ENCODE assay signal across 15 mouse cellular contexts in the genomic region with DNA sequence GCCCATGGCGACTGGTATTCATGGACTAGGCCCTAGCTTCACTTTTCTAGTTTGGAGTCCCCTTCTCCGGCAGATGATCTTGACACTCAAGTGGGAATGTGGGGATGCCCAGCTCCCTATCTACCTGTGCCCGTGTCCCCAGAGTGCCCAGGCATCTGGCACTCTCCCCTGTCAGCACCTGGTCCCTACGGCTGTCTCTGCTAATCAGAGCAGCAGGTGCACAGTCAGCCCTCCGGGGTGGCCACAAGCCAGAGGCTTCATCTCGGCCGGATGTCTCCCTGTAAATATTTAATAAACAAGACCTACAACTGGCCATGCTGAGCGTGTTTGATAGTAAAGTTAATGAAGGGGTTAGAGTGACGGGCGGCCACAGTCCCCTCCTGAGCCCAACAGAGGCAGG.
"Had no signal": no experiment of that assay in that cellular context is flagged by ENCODE, and none has a peak within 500 bp of the region (broad histone marks: within the 10 kb centered on the region; RNA-seq: fewer than 3 reads in every experiment).

No protein-coding gene starts in this region.

- ATAC-seq: midbrain, embryonic 15.5 days had no signal

- H3K27me3 ChIP-seq: limb, embryonic 13.5 days; midbrain, embryonic 15.5 days; neural tube, embryonic 15.5 days had no signal

- H3K27ac ChIP-seq: limb, embryonic 13.5 days; liver, embryonic 14.5 days; midbrain, embryonic 10.5 days; midbrain, embryonic 15.5 days; neural tube, embryonic 15.5 days had no signal

- H3K4me1 ChIP-seq: limb, embryonic 13.5 days; midbrain, embryonic 10.5 days; midbrain, embryonic 15.5 days had no signal

- H3K4me3 ChIP-seq: limb, embryonic 13.5 days; midbrain, embryonic 10.5 days; midbrain, embryonic 15.5 days; neural tube, embryonic 15.5 days had no signal

- DNase-seq: kidney, adult 11 months; kidney, postnatal 14 days; layer of hippocampus, adult 9-11 months; left cerebral cortex, postnatal 4 days; lung, adult 18-20 months; lung, postnatal 36 days; right cerebral cortex, postnatal 4 days; spleen, adult 18-20 months; thymus, adult 18-20 months; thymus, postnatal 14 days had no signal
